Mouse (Mus musculus) embryonic facial prominence, embryonic 15.5 days (tissue): ENCODE results near the gene Tubgcp6. TPM values are rescaled to one million over a fixed set of nuclear protein-coding genes. Genes with fewer than 3 reads are reported as not detected.

Experiments
- ATAC-seq: fragments of 200-750 bp; cut with Nextera tagmentation; 2 replicates; pipeline ENCODE4 v1.8.0; 2017; ENCODE audit warnings: low read depth, moderate TSS enrichment; ENCODE audit not compliant: insufficient number of reproducible peaks, low FRiP score, low TSS enrichment
- H3K27ac ChIP-seq: fragments of 300-500 bp; sonication (generic); replicated peaks from 2 replicates; pipeline ENCODE4 v1.5.1; 2015; ENCODE audit warnings: mild to moderate bottlenecking, inconsistent platforms
- H3K27me3 ChIP-seq: fragments of 300-500 bp; sonication (generic); 2 replicates; pipeline ENCODE4 v1.6.1; 2015; ENCODE audit warnings: inconsistent platforms
- H3K36me3 ChIP-seq: fragments of 300-500 bp; sonication (generic); 2 replicates; pipeline ENCODE4 v1.6.1; 2015; ENCODE audit warnings: mild to moderate bottlenecking, inconsistent platforms
- H3K4me1 ChIP-seq: fragments of 300-500 bp; sonication (generic); 2 replicates; pipeline ENCODE4 v1.6.1; 2015; ENCODE audit warnings: inconsistent platforms
- H3K4me2 ChIP-seq: fragments of 300-500 bp; sonication (generic); replicated peaks from 2 replicates; pipeline ENCODE4 v1.6.1; 2015; ENCODE audit warnings: mild to moderate bottlenecking, inconsistent platforms
- H3K4me3 ChIP-seq: fragments of 300-500 bp; sonication (generic); replicated peaks from 2 replicates; pipeline ENCODE4 v1.5.1; 2015; ENCODE audit warnings: mild to moderate bottlenecking, inconsistent platforms
- H3K9ac ChIP-seq: fragments of 300-500 bp; sonication (generic); 2 replicates; pipeline ENCODE4 v1.6.1; 2015; ENCODE audit warnings: inconsistent platforms
- H3K9me3 ChIP-seq: fragments of 300-500 bp; sonication (generic); replicated peaks from 2 replicates; pipeline ENCODE4 v1.6.1; 2016; ENCODE audit warnings: inconsistent platforms
- WGBS: fragments of 180-500 bp; shearing (Covaris S2); methylation state at CpG from one replicate; pipeline ENCODE4 v1.1.7; 2015; 5-methylcytosine and 5-hydroxymethylcytosine counted together
- polyA plus RNA-seq: library from polyadenylated mRNA; unstranded; fragments of >200 nt; fragmentation: Nextera tagmentation; extraction: Ambion mirVana; gene quantifications from 2 replicates; pipeline ENCODE4 v1.2.1, GENCODE M21; 2015

Gene Tubgcp6
- polyA plus RNA-seq: 14.8 and 15.2 TPM in 2 replicates

- Histone ChIP-seq H3K4me3 (peak within 1 kb of the TSS; percentile 96), H3K27ac (peak within 1 kb of the TSS; percentile 87), H3K9me3 (no peaks in the 10 kb centered on the region), H3K36me3 (peaks cover 36% of the 10 kb centered on the region), H3K4me2 (peak within 1 kb of the TSS; percentile 91), H3K27me3 (no peaks in the 10 kb centered on the region), H3K9ac (peak within 1 kb of the TSS; percentile 87), H3K4me1 (peaks cover 46% of the 10 kb centered on the region)
- ATAC-seq: peak; percentile 81
- under 1% methylated on average over 47 of the region's 47 CpGs for WGBS
Measured at GRCm38 (mm10) chr15:89122649-89123366, at the start of gene Tubgcp6. Gene Tubgcp6, minus strand, starts transcription at chr15:89123112.

DNA sequence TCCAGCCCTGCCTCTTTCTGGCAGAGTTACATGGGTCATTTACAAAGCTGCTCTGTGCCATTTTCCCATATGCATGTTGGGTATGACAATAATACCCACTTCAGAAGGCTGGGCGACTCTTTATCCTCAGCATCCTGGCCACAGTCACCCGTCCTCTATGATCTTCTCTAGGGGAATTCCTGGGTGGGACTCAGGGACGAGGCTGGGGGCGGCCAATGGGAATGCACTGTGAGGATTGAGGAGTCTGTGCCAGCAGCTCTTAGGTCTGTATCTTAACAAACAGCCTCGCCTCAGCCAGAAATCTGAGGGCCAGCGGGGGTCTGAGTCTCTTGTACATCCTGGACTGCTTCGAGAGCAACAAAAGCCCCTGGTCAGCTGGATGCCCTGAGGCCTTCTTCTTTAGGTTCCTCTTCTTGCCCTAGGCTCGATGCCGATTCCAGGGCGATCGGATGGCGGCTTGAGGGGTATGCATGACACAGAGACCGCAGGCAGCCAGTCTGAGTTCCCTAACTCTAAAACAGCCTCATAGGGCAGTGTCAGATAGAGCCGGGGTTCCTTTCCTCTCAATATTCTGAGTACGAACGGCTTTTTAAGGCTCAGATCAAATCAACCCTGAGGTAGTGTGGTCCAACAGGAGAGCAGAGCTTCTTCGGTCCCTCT is 49.5 kb upstream of the Tubgcp6 start:
- Histone ChIP-seq H3K27me3 (no peaks in the 10 kb centered on the region), H3K9ac (peak overlapping the region; percentile 48; the same call in 1 of the 2 replicates), H3K9me3 (no peaks in the 10 kb centered on the region), H3K4me3 (peak overlapping the region; percentile 54), H3K27ac (peak overlapping the region; percentile 74), H3K4me1 (peaks cover 88% of the 10 kb centered on the region), H3K4me2 (peak overlapping the region; percentile 99), H3K36me3 (peaks cover 9% of the 10 kb centered on the region)
- WGBS: 24% methylated on average over 17 of the region's 17 CpGs
- no peak for ATAC-seq

DNA sequence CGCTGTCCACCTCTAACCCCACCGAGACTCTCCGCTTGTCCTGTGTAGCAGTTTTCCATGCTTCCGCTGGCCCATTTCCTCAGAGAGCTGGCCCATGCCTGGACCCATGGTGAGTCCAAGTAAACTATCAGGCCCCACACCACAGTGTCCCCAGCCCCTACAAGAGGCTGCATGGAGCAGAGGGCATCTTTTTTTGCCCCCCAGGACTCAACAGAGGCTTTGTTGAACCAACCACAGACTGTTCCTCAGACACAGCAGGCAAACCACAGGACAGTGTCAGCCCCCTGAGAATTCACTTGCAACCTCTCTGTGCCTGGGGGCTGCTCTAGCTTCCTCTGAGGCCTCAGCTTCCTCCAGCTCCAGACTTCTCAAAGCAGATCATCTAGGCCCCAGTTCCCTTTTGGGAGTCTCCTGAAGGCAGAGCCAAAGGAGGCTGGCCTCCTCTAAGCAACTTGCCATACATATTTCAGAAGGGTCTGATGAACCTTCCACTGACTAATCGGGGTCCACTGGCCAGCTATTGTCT is 48.7 kb upstream of the Tubgcp6 start:
- peaks cover 17% of the 10 kb centered on the region for H3K36me3 ChIP-seq
- ATAC-seq: no peak

GRCm38 (mm10) chr15:89170102-89170501 is 47.2 kb upstream of the Tubgcp6 start:
- 0 out of 2 replicates have a peak overlapping the region, but pooled peaks have one; percentile 35 for H3K4me2 ChIP-seq
- H3K27me3 ChIP-seq: no peaks in the 10 kb centered on the region
- H3K9me3 ChIP-seq: no peaks in the 10 kb centered on the region
- peak overlapping the region; percentile 87 for H3K27ac ChIP-seq
- peaks cover 32% of the 10 kb centered on the region for H3K36me3 ChIP-seq
- no peak for ATAC-seq
- no peak overlapping the region for H3K4me3 ChIP-seq
- 40% methylated on average over 3 of the region's 3 CpGs for WGBS
- H3K4me1 ChIP-seq: peaks cover 65% of the 10 kb centered on the region
- no peak overlapping the region for H3K9ac ChIP-seq

More for the DNA sequence above, 48.7 kb upstream of the Tubgcp6 start:
- Histone ChIP-seq H3K4me1 (peaks cover 80% of the 10 kb centered on the region), H3K9me3 (no peaks in the 10 kb centered on the region), H3K9ac (no peak overlapping the region), H3K27ac (no peak overlapping the region), H3K4me2 (peak overlapping the region; percentile 4; the same call in 1 of the 2 replicates), H3K4me3 (no peak overlapping the region), H3K27me3 (no peaks in the 10 kb centered on the region)
- WGBS: 91% methylated on average over 5 of the region's 5 CpGs

DNA sequence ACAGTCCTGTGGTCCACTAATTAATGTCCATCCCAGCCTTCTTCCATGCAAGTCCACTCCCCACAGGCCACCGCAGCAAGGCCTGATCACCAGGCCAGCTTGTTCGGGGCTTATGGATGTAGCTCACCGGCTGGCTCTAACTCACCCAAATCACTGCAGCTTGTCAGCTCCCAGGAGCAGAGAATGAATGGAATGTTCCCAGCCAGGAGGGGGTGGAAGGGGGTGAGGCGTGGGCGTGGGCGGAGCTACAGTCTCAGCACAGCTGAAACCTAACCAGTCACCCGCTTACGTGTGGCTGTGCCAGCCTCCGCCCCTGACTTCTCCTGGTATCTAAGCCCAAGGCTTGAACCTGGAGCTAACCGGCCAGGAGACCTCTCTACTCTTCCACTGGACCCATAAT is 46.5 kb upstream of the Tubgcp6 start:
- peak; percentile 77 for ATAC-seq
- peak overlapping the region; percentile 35 for H3K4me2 ChIP-seq
- no peaks in the 10 kb centered on the region for H3K9me3 ChIP-seq
- H3K9ac ChIP-seq: no peak overlapping the region
- no peaks in the 10 kb centered on the region for H3K27me3 ChIP-seq
- H3K36me3 ChIP-seq: peaks cover 39% of the 10 kb centered on the region
- WGBS: 6% methylated on average over 10 of the region's 10 CpGs
- peak overlapping the region; percentile 18 for H3K4me3 ChIP-seq
- peaks cover 58% of the 10 kb centered on the region for H3K4me1 ChIP-seq
- peak overlapping the region; percentile 87 for H3K27ac ChIP-seq

- H3K36me3 ChIP-seq: peaks cover 44% of the 10 kb centered on the region
- H3K9ac ChIP-seq: no peak overlapping the region
- peak overlapping the region; percentile 35 for H3K4me2 ChIP-seq
- no peaks in the 10 kb centered on the region for H3K9me3 ChIP-seq
- ATAC-seq: no peak
- peak overlapping the region; percentile 18 for H3K4me3 ChIP-seq
- 41% methylated on average over 10 of the region's 10 CpGs for WGBS
- H3K4me1 ChIP-seq: peaks cover 53% of the 10 kb centered on the region
- no peaks in the 10 kb centered on the region for H3K27me3 ChIP-seq
- H3K27ac ChIP-seq: peak overlapping the region; percentile 70
Measured at GRCm38 (mm10) chr15:89168922-89169321, 46.0 kb upstream of the Tubgcp6 start.

DNA sequence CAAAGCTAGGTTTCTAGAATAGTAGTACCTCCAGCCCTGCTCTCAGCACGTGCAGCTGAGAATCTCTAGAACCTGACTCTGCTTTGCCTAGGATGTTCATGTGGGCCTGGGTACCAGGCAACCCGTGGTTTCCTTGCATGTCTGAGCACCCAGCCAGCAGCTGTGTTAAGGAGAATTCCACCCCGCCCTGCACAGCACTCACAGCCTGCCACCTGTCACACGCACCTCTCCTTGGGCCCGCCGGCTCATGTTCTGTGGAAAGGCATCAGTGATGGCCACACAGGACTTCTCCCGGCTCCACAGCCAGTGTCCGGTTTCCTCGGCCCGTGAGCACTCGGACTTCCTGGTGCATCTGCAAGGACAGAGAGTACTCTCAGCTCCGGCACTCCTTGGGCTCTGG is 42.6 kb upstream of the Tubgcp6 start:
- no peak for ATAC-seq
- Histone ChIP-seq H3K4me1 (peaks cover 20% of the 10 kb centered on the region), H3K36me3 (peaks cover 78% of the 10 kb centered on the region), H3K27ac (no peak overlapping the region), H3K4me3 (no peak overlapping the region), H3K4me2 (no peak overlapping the region), H3K9me3 (no peaks in the 10 kb centered on the region), H3K27me3 (no peaks in the 10 kb centered on the region), H3K9ac (no peak overlapping the region)
- WGBS: 88% methylated on average over 12 of the region's 12 CpGs

GRCm38 (mm10) chr15:89161397-89161796 is 38.5 kb upstream of the Tubgcp6 start:
- peaks cover 99% of the 10 kb centered on the region for H3K36me3 ChIP-seq
- H3K27ac ChIP-seq: no peak overlapping the region
- no peaks in the 10 kb centered on the region for H3K27me3 ChIP-seq
- H3K9me3 ChIP-seq: no peaks in the 10 kb centered on the region
- no peaks in the 10 kb centered on the region for H3K4me1 ChIP-seq
- H3K4me2 ChIP-seq: no peak overlapping the region
- no peak overlapping the region for H3K9ac ChIP-seq
- H3K4me3 ChIP-seq: no peak overlapping the region
- no peak for ATAC-seq
- WGBS: 70% methylated on average over 9 of the region's 9 CpGs

- H3K27ac ChIP-seq: no peak overlapping the region
- H3K9ac ChIP-seq: no peak overlapping the region
- H3K4me1 ChIP-seq: no peaks in the 10 kb centered on the region
- no peaks in the 10 kb centered on the region for H3K9me3 ChIP-seq
- no peaks in the 10 kb centered on the region for H3K27me3 ChIP-seq
- H3K4me3 ChIP-seq: no peak overlapping the region
- no peak for ATAC-seq
- H3K4me2 ChIP-seq: no peak overlapping the region
- H3K36me3 ChIP-seq: peaks cover 98% of the 10 kb centered on the region
- WGBS: 93% methylated on average over 16 of the region's 16 CpGs
Measured at GRCm38 (mm10) chr15:89158516-89158915, 35.6 kb upstream of the Tubgcp6 start.

DNA sequence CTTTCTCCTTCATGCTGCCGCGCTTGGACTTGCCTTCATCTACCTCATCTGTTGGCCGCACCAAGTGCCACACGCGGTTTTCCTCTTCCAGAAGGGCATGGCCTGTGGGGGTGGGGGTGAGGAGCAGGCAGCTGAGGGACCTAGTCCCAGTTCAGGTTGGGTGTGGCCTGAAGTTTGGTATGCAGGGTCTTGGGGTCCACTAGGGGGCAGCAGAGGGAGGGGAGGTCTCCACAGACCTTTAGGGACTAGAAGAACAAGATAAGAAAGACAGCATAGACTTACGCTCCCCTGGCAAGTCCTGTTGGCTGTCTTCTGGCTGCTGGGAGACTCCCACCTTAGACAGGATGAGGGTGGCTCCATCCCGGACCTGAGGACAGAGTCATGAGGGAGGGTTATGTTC is 35.0 kb upstream of the Tubgcp6 start:
- Histone ChIP-seq H3K4me1 (no peaks in the 10 kb centered on the region), H3K27me3 (no peaks in the 10 kb centered on the region), H3K27ac (no peak overlapping the region), H3K4me2 (no peak overlapping the region), H3K9ac (no peak overlapping the region), H3K36me3 (peaks cover 95% of the 10 kb centered on the region), H3K9me3 (no peaks in the 10 kb centered on the region), H3K4me3 (no peak overlapping the region)
- no peak for ATAC-seq
- WGBS: 55% methylated on average over 7 of the region's 7 CpGs

GRCm38 (mm10) chr15:89152312-89152711 is 29.4 kb upstream of the Tubgcp6 start:
- H3K9ac ChIP-seq: no peak overlapping the region
- H3K4me3 ChIP-seq: no peak overlapping the region
- peaks cover 39% of the 10 kb centered on the region for H3K36me3 ChIP-seq
- H3K9me3 ChIP-seq: no peaks in the 10 kb centered on the region
- H3K4me1 ChIP-seq: peaks cover 27% of the 10 kb centered on the region
- ATAC-seq: no peak
- H3K27me3 ChIP-seq: peaks cover 14% of the 10 kb centered on the region
- H3K27ac ChIP-seq: no peak overlapping the region
- no peak overlapping the region for H3K4me2 ChIP-seq
